Mouse (Mus musculus) layer of hippocampus, postnatal 25 days (tissue): ENCODE measurements around the gene Ptpn3. TPM values are rescaled to one million over a fixed set of nuclear protein-coding genes. Genes with fewer than 3 reads are reported as not detected.
A peak's percentile ranks its signal among the peaks of the same experiment; 100 is the strongest.

Experiments
- DNase-seq, 2 experiments: peaks; one replicate each; pipeline ENCODE4 v3.0.0; 2022; ENCODE audit warnings: mixed read lengths in 2 of 2, low spot score in 1 of 2; ENCODE audit errors: extremely low spot score in 1 of 2
- total RNA-seq, 2 experiments: library from RNA; stranded (reverse); gene quantifications; 2 replicates each; pipeline ENCODE4 v1.2.3; 2021

Gene Ptpn3
- total RNA-seq, 2 experiments from 2014 or later, result 73.1 to 84.5 TPM

GRCm38 (mm10) chr4:57141908-57142361 is 159.7 kb downstream of the Ptpn3 start:
- DNase-seq, result peak in 1 of 2 experiments; percentile 20

- no peak for DNase-seq
Observed at GRCm38 (mm10) chr4:57140992-57141717, 160.5 kb downstream of the Ptpn3 start.

Other genes with a start within 250 kb of the Ptpn3 start
- 10 to 100 TPM; 19.0 to 21.0 TPM for gene Epb41l4b, start 158.4 kb downstream of the Ptpn3 start, total RNA-seq
- 10 to 100 TPM; 43.4 to 46.0 TPM for gene Palm2, start 132.4 kb upstream of the Ptpn3 start, total RNA-seq